Mouse (Mus musculus): ENCODE measurements around the gene Ddx39b. TPM values are rescaled to one million over a fixed set of nuclear protein-coding genes. Genes with fewer than 3 reads are reported as not detected.

Ddx39b gene
- total and polyA plus RNA-seq, 3 experiments = 208 to 411 (median 242) TPM

DNA sequence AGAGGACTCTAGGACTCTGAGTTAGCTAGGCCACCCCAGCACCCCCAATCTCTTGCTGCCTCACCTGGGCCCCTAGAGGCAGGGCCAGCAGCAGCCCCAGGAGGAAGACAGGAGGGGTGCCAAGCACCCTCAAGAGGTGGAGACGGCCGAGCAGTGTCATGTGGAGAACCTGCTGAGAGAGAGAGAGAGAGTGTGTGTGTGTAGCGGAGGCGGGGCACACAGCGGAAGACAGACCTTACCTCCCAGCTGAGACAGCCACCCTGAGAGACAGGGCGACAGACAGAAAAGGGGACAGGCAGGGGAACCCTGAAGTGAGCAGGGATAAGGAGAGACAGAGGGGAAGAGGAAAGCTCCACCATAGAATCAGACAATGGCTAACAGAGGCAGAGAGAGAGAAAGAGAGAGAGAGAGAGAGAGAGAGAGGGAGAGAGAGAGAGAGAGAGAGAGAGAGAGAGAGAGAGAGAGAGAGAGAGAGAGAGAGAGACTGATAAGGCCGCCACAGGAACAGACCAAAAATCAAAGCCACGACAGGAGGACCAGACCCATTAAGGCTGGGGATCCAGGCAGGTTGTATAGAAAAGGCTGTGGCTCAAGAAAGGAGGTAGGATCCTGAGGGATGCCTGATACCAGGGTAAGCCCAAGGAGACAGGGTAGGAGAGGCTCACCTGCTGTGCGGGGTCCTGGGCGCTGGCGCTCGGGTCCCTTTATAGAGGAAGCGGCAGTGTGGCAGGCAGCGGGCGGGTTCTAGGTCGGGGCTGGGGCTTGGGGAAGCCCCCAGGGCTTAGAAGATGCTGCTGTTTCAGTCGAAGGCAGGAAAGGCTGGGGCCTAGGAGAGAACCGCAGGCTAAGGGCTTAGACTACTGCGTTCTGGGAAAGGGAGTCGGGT lies 36.8 kb upstream of the Ddx39b start, which contains the start of gene Lta:
Gene Lta (minus strand): TSS at position 858 of the 886 bp plus-strand sequence.
- Histone ChIP-seq H3K4me1 (ENCODE audit: control insufficient read depth in 1 of 2, insufficient read depth in 2 of 2) (peaks cover 21 to 72% of the 10 kb centered on the region in 2 experiments), H3K4me2 (ENCODE audit: insufficient read depth, low read depth, poor library complexity, severe bottlenecking) (peak within 1 kb of the TSS; percentile 23), H3K27me3 (replicated peaks) (no peaks in the 10 kb centered on the region), H3K36me3 (replicated peaks in 1 of 2; ENCODE audit: control insufficient read depth in 1 of 2, insufficient read depth in 1 of 2, low read length in 1 of 2) (peaks cover 3 to 7% of the 10 kb centered on the region in 2 experiments), H3K27ac (ENCODE audit: insufficient read depth, low read depth) (peak within 1 kb of the TSS; percentile 16; the same call in 1 of the 2 replicates), H3K9me3 (replicated peaks; ENCODE audit: low read length) (no peaks in the 10 kb centered on the region), H3K4me3 (replicated peaks in 1 of 3; ENCODE audit: low read depth in 2 of 3, low read length in 2 of 3, poor library complexity in 1 of 3) (peak within 1 kb of the TSS; percentile 18 to 51 (median 38)), H3K9ac (ENCODE audit: insufficient read depth, low read depth) (peak within 1 kb of the TSS; percentile 1; the same call in 1 of the 2 replicates), H3K79me2 (replicated peaks; ENCODE audit: control insufficient read depth, extremely low read depth, insufficient read depth, poor library complexity, severe bottlenecking) (peaks cover 18% of the 10 kb centered on the region)
- no peak for TF ChIP-seq MAFK (IDR thresholded peaks at IDR 0.05; ENCODE audit: insufficient replicate concordance, low read length)
- no peak for TF ChIP-seq E2F4 (IDR thresholded peaks at IDR 0.05; ENCODE audit: insufficient replicate concordance, low read depth, low read length)
- no peak for TF ChIP-seq NRF1 (IDR thresholded peaks at IDR 0.05; ENCODE audit: low read depth, low read length)
- TF ChIP-seq SMC3 (IDR thresholded peaks at IDR 0.05; ENCODE audit: low read depth, low read length) = no peak
- TF ChIP-seq GABPA (IDR thresholded peaks at IDR 0.05; ENCODE audit: insufficient replicate concordance, low read depth, low read length) = no peak
- 0 out of 2 replicates have a peak, but pooled peaks have one; percentile 25 for TF ChIP-seq MEF2A (IDR thresholded peaks at IDR 0.05; ENCODE audit: borderline replicate concordance, low read depth, low read length)
- no peak for TF ChIP-seq RCOR1 (conservative IDR thresholded peaks at IDR 0.05; ENCODE audit: low read depth, low read length)
- TF ChIP-seq ETS1 (conservative IDR thresholded peaks at IDR 0.05; ENCODE audit: low read depth, low read length) = peak; percentile 38; the same call in 1 of the 2 replicates
- no peak for TF ChIP-seq POLR2AphosphoS2 (IDR thresholded peaks at IDR 0.05; ENCODE audit: low read depth, low read length)
- TF ChIP-seq SIN3A (IDR thresholded peaks at IDR 0.05; ENCODE audit: low read length) = peak; percentile 29; the same call in 1 of the 2 replicates
- no peak for TF ChIP-seq USF2 (conservative IDR thresholded peaks at IDR 0.05; ENCODE audit: low read depth, low read length)
- no peak for TF ChIP-seq MYC (IDR thresholded peaks at IDR 0.05; ENCODE audit: low read depth, low read length)
- TF ChIP-seq HCFC1 (IDR thresholded peaks at IDR 0.05; ENCODE audit: low read depth, low read length) = no peak; the same call in 1 of the 2 replicates
- peak; percentile 34; the same call in 1 of the 2 replicates for TF ChIP-seq CHD2 (IDR thresholded peaks at IDR 0.05; ENCODE audit: low read length)
- TF ChIP-seq EP300 (IDR thresholded peaks at IDR 0.05; ENCODE audit: low read length) = no peak; the same call in 1 of the 2 replicates
- no peak for TF ChIP-seq IRF4 (IDR thresholded peaks at IDR 0.05; ENCODE audit: low read depth, low read length)
- TF ChIP-seq JUND (conservative IDR thresholded peaks at IDR 0.05; ENCODE audit: low read depth, low read length) = no peak; the same call in 1 of the 2 replicates
- no peak for TF ChIP-seq ZKSCAN1 (IDR thresholded peaks at IDR 0.05; ENCODE audit: borderline replicate concordance, low read depth, low read length)
- no peak for TF ChIP-seq ZC3H11A (IDR thresholded peaks at IDR 0.05; ENCODE audit: low read depth, low read length)
- TF ChIP-seq CHD1 (IDR thresholded peaks at IDR 0.05; ENCODE audit: low read depth, low read length) = no peak
- TF ChIP-seq NELFE (IDR thresholded peaks at IDR 0.05; ENCODE audit: low read depth, low read length) = no peak; the same call in 1 of the 2 replicates
- TF ChIP-seq TBP (conservative IDR thresholded peaks at IDR 0.05; ENCODE audit: low read depth, low read length) = no peak
- TF ChIP-seq ZMIZ1 (IDR thresholded peaks at IDR 0.05; ENCODE audit: low read depth, low read length) = peak; percentile 18; the same call in 1 of the 2 replicates
- no peak for TF ChIP-seq MXI1 (IDR thresholded peaks at IDR 0.05; ENCODE audit: low read depth, low read length)
- TF ChIP-seq ELF1 (IDR thresholded peaks at IDR 0.05; ENCODE audit: low read depth, low read length) = peak; percentile 58; the same call in 1 of the 2 replicates
- 0 out of 2 replicates have a peak, but pooled peaks have one; percentile 17 for TF ChIP-seq MAX (IDR thresholded peaks at IDR 0.05; ENCODE audit: low read length)
- dilution Hi-C loops (cut with MboI; ENCODE audit: extremely low pct_ligation_motif_present, extremely low pct_unique_long_range_greater_than_20kb, low sequenced_read_pairs) (no loop called here), in situ Hi-C loops (cut with MboI; ENCODE audit: low pct_ligation_motif_present, low pct_unique_long_range_greater_than_20kb, low sequenced_read_pairs) (no loop called here)
- DNase-seq (ENCODE audit: extremely low read depth) = peak; percentile 69

Data from CH12.LX (cell line).